Mouse (Mus musculus) embryonic facial prominence, embryonic 11.5 days (tissue): ENCODE measurements at regions not wholly inside any gene's neighbourhood (a gene's known extent, or its start where the extent isn't known, plus 50 kb on each side); places are given as distances from the start of the nearest gene placed in this dataset.

ENCODE experiments used
- ATAC-seq: fragments of 200-750 bp; cut with Nextera tagmentation; replicated peaks from 2 replicates; pipeline ENCODE4 v1.8.0; 2017; ENCODE audit warnings: low read depth; ENCODE audit not compliant: insufficient number of reproducible peaks, low FRiP score, low TSS enrichment
- DNase-seq: peaks from one replicate; pipeline ENCODE4 v3.0.0-alpha.2; 2015; ENCODE audit warnings: low spot score
- H3K27ac ChIP-seq: fragments of 300-500 bp; sonication (generic); replicated peaks from 2 replicates; pipeline ENCODE4 v1.5.1; 2014; ENCODE audit warnings: mild to moderate bottlenecking, low read depth, low read length, control low read depth
- H3K27me3 ChIP-seq: fragments of 300-500 bp; sonication (generic); 2 replicates; pipeline ENCODE4 v1.6.1; 2014; ENCODE audit warnings: mild to moderate bottlenecking, low read length, moderate library complexity, mixed read lengths; ENCODE audit not compliant: control insufficient read depth, insufficient read depth
- H3K36me3 ChIP-seq: fragments of 300-500 bp; sonication (generic); replicated peaks from 2 replicates; pipeline ENCODE4 v1.6.1; 2014; ENCODE audit warnings: low read depth, mild to moderate bottlenecking, low read length, moderate library complexity, mixed read lengths; ENCODE audit not compliant: control insufficient read depth, insufficient read depth
- H3K4me1 ChIP-seq: fragments of 300-500 bp; sonication (generic); 2 replicates; pipeline ENCODE4 v1.6.1; 2014; ENCODE audit warnings: low read length, mixed read lengths; ENCODE audit not compliant: control insufficient read depth, insufficient read depth
- H3K4me2 ChIP-seq: fragments of 300-500 bp; sonication (generic); 2 replicates; pipeline ENCODE4 v1.6.1; 2014; ENCODE audit warnings: low read depth, mild to moderate bottlenecking, control low read depth, low read length, moderate library complexity
- H3K4me3 ChIP-seq: fragments of 300-500 bp; sonication (generic); 2 replicates; pipeline ENCODE4 v1.5.1; 2014; ENCODE audit warnings: low read depth, low read length, control low read depth
- H3K9ac ChIP-seq: fragments of 300-500 bp; sonication (generic); replicated peaks from 2 replicates; pipeline ENCODE4 v1.6.1; 2014; ENCODE audit warnings: mild to moderate bottlenecking, control low read depth, low read length
- H3K9me3 ChIP-seq: fragments of 300-500 bp; sonication (generic); replicated peaks from 2 replicates; pipeline ENCODE4 v1.6.1; 2016; ENCODE audit warnings: mild to moderate bottlenecking, low read length, inconsistent platforms, mixed read lengths; ENCODE audit not compliant: control insufficient read depth
- WGBS: fragments of 180-500 bp; shearing (Covaris S2); extraction: QIAGEN DNeasy Blood & Tissue Kit; methylation state at CpG from one replicate; pipeline ENCODE4 v1.1.7; 2014; 5-methylcytosine and 5-hydroxymethylcytosine counted together

- 76% methylated on average over 7 of the region's 7 CpGs for WGBS
- no peaks in the 10 kb centered on the region for H3K9me3 ChIP-seq
- peaks cover 2% of the 10 kb centered on the region for H3K4me1 ChIP-seq
- no peak overlapping the region for H3K9ac ChIP-seq
- ATAC-seq: no peak
- no peaks in the 10 kb centered on the region for H3K27me3 ChIP-seq
- H3K36me3 ChIP-seq: no peaks in the 10 kb centered on the region
- H3K27ac ChIP-seq: no peak overlapping the region
- no peak for DNase-seq
- no peak overlapping the region for H3K4me3 ChIP-seq
- H3K4me2 ChIP-seq: no peak overlapping the region
Measured at GRCm38 (mm10) chr11:112987782-112988181, 205.8 kb downstream of the Sox9 start.

- no peak for ATAC-seq
- peaks cover 2% of the 10 kb centered on the region for H3K4me1 ChIP-seq
- H3K27ac ChIP-seq: no peak overlapping the region
Measured at GRCm38 (mm10) chr11:112988900-112989299, 206.9 kb downstream of the Sox9 start.

GRCm38 (mm10) chr11:112989981-112990512 is 208.0 kb downstream of the Sox9 start:
- Histone ChIP-seq H3K9ac (0 out of 2 replicates have a peak overlapping the region, but pooled peaks have one; percentile 8), H3K27me3 (no peaks in the 10 kb centered on the region), H3K27ac (no peak overlapping the region), H3K36me3 (no peaks in the 10 kb centered on the region), H3K4me3 (no peak overlapping the region), H3K9me3 (no peaks in the 10 kb centered on the region), H3K4me2 (no peak overlapping the region), H3K4me1 (peaks cover 2% of the 10 kb centered on the region)
- 16% methylated on average over 13 of the region's 13 CpGs for WGBS
- no peak for ATAC-seq
- DNase-seq: peak; percentile 56

More at GRCm38 (mm10) chr11:112988900-112989299, 206.9 kb downstream of the Sox9 start:
- H3K4me3 ChIP-seq: no peak overlapping the region
- no peak for DNase-seq
- no peaks in the 10 kb centered on the region for H3K9me3 ChIP-seq
- no peak overlapping the region for H3K9ac ChIP-seq
- no peaks in the 10 kb centered on the region for H3K27me3 ChIP-seq
- WGBS: 85% methylated on average over 1 of the region's 1 CpGs
- no peaks in the 10 kb centered on the region for H3K36me3 ChIP-seq
- H3K4me2 ChIP-seq: no peak overlapping the region

GRCm38 (mm10) chr11:112990751-112991150 is 208.7 kb downstream of the Sox9 start:
- no peak for ATAC-seq
- Histone ChIP-seq H3K36me3 (no peaks in the 10 kb centered on the region), H3K4me1 (peaks cover 2% of the 10 kb centered on the region), H3K4me3 (no peak overlapping the region), H3K4me2 (no peak overlapping the region), H3K27me3 (no peaks in the 10 kb centered on the region), H3K27ac (no peak overlapping the region), H3K9ac (no peak overlapping the region), H3K9me3 (no peaks in the 10 kb centered on the region)
- DNase-seq: no peak
- 78% methylated on average over 11 of the region's 11 CpGs for WGBS

- H3K36me3 ChIP-seq: no peaks in the 10 kb centered on the region
- 50% methylated on average over 13 of the region's 13 CpGs for WGBS
- no peaks in the 10 kb centered on the region for H3K27me3 ChIP-seq
- peaks cover 2% of the 10 kb centered on the region for H3K4me1 ChIP-seq
- no peaks in the 10 kb centered on the region for H3K9me3 ChIP-seq
- H3K9ac ChIP-seq: 0 out of 2 replicates have a peak overlapping the region, but pooled peaks have one; percentile 10
- no peak overlapping the region for H3K4me2 ChIP-seq
- ATAC-seq: no peak
- no peak overlapping the region for H3K27ac ChIP-seq
- H3K4me3 ChIP-seq: no peak overlapping the region
- DNase-seq: no peak
Measured at GRCm38 (mm10) chr11:112991862-112992261, 209.8 kb downstream of the Sox9 start.

- Histone ChIP-seq H3K4me3 (no peak overlapping the region), H3K4me1 (no peaks in the 10 kb centered on the region), H3K27me3 (no peaks in the 10 kb centered on the region), H3K36me3 (no peaks in the 10 kb centered on the region), H3K9ac (no peak overlapping the region), H3K27ac (no peak overlapping the region), H3K9me3 (no peaks in the 10 kb centered on the region), H3K4me2 (no peak overlapping the region)
- ATAC-seq: no peak
- no peak for DNase-seq
- WGBS: 49% methylated on average over 5 of the region's 5 CpGs
Measured at GRCm38 (mm10) chr11:112998777-112999583, 217.0 kb downstream of the Sox9 start.

- no peaks in the 10 kb centered on the region for H3K27me3 ChIP-seq
- ATAC-seq (no peak), DNase-seq (no peak)
- no peak overlapping the region for H3K27ac ChIP-seq
- H3K4me2 ChIP-seq: no peak overlapping the region
- no peaks in the 10 kb centered on the region for H3K9me3 ChIP-seq
- H3K36me3 ChIP-seq: no peaks in the 10 kb centered on the region
- H3K9ac ChIP-seq: no peak overlapping the region
- no peak overlapping the region for H3K4me3 ChIP-seq
- 82% methylated on average over 6 of the region's 6 CpGs for WGBS
- no peaks in the 10 kb centered on the region for H3K4me1 ChIP-seq
Measured at GRCm38 (mm10) chr11:113001071-113001470, 219.0 kb downstream of the Sox9 start.

- no peak overlapping the region for H3K4me3 ChIP-seq
Measured at GRCm38 (mm10) chr11:113005895-113006294, 223.9 kb downstream of the Sox9 start.

More at GRCm38 (mm10) chr11:113005895-113006294, 223.9 kb downstream of the Sox9 start:
- DNase-seq (no peak), ATAC-seq (no peak)
- no peak overlapping the region for H3K27ac ChIP-seq
- no peaks in the 10 kb centered on the region for H3K4me1 ChIP-seq
- H3K36me3 ChIP-seq: no peaks in the 10 kb centered on the region
- H3K9me3 ChIP-seq: no peaks in the 10 kb centered on the region
- H3K27me3 ChIP-seq: no peaks in the 10 kb centered on the region
- no peak overlapping the region for H3K9ac ChIP-seq
- no peak overlapping the region for H3K4me2 ChIP-seq
- 88% methylated on average over 9 of the region's 9 CpGs for WGBS
